Mouse (Mus musculus): Measurements from ENCODE around the gene Pkib.

Gene Pkib

DNA sequence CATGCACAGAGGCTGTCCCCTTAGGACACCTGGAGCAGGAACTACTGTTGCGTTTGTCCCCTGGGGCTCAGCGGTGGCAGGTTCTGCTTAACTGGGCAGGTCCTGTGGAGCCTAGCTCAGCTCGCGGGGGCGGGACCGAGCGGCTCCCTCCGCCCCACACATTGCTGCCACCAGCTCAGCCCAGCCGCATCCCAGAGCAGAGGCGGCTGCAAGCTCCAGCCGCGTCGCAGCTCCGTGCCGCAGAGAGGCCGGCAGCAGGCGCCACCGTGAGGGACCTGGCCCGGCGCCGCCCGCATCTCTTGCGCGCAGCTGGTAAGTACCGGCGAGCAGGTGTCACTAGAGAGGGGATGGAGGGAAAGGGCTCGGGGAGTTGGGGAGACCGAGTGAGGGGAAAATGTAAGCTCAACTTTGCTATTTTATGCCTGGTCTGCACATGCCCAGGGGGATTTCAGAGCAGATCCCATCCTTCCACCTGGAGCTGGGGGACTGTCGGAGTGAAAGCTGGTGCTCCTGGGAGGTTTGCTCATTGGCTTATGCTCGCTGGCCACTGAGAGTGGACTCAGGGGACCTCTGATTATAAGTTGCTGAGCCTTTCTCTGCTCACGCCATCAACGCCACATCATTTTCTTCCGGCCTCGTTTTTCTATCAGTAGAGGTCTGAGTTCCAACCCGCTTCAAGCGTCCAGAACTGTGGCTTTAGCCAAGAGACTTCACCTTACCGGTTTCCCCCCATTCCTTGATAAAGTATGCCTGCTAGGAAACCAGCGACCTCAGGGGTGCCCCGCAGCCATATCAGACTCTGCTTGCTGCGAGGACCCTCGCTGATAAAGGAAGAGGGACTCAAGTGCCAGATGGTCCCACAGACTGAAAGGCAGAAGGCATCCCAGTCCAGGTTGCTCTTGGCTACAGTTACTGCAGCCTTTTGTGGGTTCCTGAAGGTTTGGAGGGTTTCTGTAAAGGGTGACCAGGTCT, at the start of gene Pkib:
Gene Pkib (plus strand): TSS at position 86 of the 972 bp plus-strand sequence.
- in situ Hi-C loops (cut with MboI, MseI), result no loop called here

DNA sequence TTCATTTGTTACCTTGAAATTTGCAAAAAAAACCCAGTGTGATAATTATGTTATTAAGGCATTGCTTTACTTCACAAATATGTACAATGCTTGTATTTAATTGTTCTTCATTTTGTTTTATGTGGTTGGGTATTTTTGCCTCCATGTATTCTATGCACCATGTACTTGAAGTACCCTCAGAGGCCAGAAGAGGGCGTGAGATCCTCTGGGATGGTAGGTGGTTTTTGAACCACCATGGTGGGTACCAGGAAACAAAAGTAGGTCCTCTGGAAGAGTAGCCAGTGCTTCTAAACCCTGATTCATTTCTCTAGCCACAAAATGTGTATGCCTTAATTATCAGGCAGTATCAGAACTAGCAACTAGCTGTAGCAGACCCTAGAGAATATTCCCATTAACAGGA, 47.9 kb upstream of the Pkib start:
- in situ Hi-C loops (cut with MboI, MseI), result loop anchor here (25.0 kb wide), 1 partner anchor 253 kb away; no protein-coding TSS in a partner anchor

DNA sequence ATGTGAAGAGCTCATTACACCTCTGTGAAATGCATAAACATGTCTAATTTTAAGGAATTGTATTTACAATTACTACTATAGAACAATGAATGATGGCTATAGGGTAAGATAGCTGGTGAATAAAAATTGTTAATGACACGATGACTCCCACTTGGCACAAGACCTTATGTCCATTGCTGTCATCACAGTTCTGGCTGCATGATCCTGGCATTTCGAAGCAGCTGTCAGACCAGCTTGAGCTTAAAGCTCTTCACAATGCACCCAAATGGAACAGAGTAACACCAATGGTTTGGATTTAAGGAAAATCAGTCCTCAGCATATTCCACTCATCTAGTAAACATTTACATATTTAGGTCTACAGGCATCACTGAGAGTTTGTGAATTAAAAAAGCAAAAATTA, 37.5 kb upstream of the Pkib start:
- in situ Hi-C loops (cut with MboI, MseI), result loop anchor here (25.0 kb wide), 1 partner anchor 243 kb away; no protein-coding TSS in a partner anchor

DNA sequence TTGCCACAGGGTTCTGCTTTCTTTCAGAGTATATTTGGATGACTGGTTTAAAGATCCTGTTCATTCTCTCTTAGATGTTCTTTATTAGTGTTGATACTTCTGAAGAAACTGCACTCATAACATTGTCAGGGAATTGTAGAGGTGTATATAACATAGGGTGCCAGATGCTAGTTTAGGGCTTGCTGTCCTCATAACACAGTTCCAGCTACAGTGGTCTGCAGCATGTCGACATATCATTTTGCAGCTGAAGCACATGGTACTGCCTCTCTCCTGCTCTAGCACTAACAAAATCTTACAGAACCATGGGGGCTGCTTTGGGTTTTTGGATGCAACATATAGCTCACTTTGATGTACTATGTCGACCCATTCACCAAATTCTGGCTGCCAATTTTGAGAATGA, 34.6 kb upstream of the Pkib start:
- in situ Hi-C loops (cut with MboI, MseI), result loop anchor here (25.0 kb wide), 1 partner anchor 240 kb away; no protein-coding TSS in a partner anchor

DNA sequence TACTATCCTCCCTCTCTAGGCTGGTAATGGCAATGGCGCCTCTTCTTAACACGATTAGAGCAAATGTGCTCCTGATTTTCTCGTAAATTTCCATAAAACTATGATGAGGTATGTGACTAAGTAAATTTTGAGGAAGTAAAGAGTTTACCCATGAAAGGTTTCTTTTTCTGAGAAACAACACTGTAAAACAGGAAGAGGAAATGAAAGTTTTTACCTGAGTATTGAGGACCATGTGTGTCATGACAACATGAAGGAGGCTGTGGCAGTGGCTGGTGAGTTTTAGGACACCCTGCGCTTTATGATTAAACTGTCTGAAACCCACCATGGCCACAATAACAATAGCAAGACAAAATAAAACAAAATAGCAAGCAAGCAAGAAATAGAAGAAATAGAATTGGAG, 28.8 kb upstream of the Pkib start:
- in situ Hi-C loops (cut with MboI, MseI), result no loop called here

DNA sequence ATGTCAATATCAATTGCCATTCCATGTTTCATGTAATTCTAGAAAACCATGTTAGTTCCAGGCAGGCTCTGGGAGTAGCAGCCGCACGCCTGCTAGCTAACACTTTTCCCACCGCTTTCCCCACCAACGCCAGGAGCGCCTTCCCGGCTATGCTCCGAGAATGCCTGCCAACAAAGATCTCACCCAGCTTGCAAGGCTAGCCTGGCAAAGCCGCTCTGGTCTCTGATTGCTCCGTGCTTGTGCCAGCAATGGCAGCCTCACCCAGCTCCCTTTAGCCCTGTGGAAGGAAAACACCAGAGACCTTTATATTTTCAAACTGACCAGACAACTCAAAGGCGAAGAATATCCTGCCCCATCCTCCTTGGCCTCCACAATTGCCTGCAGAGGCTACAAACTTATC, 8.5 kb upstream of the Pkib start:
- in situ Hi-C loops (cut with MboI, MseI), result no loop called here

DNA sequence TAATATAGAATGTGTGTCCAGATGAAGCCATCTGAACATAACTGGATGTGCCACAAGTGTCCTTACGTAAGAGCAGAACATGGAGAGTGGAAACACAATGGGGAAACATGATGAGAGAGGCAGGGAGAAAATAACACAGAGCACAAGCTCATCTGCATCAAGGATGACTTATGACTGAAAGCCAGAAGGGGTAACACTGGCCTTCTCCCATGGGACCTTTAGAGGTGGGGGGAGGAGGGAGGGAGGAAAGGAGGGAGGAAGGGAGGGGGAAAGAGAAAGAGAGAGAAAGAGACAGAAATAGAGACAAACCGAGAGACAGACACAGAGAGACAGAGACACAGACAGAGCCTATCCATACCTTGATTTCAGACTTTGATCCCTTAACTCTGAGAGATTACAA, 4.0 kb upstream of the Pkib start:
- in situ Hi-C loops (cut with MboI, MseI), result no loop called here

DNA sequence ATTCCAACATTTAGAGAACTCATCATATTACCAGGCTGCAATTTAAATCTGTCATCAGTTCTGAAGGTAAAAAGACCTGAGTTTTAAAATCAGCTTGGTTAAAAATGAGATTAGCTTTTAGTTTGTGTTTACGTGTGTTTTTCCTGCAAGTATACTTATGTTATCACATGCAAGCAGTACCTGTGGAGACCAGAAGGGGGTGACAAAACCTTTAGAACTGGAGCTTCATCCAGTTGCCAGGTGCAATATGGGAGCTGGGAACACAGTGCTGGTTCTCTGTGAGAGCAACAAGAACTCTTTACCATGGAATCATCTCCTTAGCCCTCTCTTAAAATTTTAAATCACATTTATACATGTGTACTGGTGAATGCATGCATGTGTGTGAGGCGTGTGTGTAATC, 1.2 kb upstream of the Pkib start:
- in situ Hi-C loops (cut with MboI, MseI), result no loop called here

DNA sequence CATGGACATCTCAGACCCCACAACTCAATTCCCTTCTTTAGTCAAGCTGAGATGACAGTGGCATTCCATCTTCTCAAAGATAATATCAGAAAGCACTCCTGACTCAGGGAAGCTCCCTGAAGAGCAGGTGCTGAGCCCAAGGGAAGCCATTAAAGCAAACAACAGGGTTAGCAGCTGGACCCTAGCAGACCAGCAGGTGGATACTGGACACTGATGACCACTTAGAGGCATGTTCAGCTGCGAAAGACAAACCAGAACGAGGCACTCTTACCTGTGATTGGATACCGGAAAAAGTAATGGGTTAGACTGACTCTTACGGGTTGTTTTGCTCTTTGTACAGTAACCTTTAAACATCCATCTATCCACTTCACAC, 1.1 kb downstream of the Pkib start:
- in situ Hi-C loops (cut with MboI, MseI), result no loop called here

DNA sequence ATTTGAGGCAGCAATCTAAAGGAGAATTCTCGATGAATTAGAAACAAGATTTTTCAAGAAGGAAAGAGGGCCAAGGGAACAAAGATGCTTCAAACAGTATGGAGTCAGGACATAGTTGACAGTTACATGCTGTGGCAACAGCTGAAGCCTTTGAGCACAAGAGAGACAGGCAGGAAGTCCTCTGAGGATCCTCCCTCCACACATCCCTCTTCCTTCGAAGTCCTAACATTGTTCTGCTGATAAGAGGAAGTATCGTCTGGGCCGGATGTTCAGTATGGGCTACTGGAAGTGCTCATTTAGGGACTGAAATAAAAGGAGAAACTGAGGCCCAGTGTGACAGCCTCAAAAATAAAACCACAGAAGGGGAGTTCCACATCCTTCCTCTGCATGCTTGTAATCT, 5.2 kb downstream of the Pkib start:
- in situ Hi-C loops (cut with MboI, MseI), result no loop called here

DNA sequence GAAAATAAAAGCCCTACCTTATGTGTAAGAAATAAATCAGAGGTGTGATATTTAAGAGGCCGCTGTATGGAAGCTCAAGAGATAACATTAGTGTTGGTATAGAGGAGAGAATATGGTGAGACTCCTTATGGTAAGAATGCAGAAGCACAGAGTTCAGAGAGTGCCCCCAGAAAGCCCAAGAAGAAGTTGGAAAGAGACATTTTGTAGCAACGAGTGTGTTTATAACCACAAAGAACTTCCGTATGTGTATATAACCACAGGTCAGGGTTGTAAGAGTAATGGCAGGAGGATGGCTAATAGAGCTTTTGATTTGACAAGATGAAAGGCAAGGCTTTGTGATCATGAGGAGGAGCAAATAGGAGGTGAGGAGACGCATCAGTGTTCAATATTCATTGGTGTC, 6.5 kb downstream of the Pkib start:
- in situ Hi-C loops (cut with MboI, MseI), result no loop called here

DNA sequence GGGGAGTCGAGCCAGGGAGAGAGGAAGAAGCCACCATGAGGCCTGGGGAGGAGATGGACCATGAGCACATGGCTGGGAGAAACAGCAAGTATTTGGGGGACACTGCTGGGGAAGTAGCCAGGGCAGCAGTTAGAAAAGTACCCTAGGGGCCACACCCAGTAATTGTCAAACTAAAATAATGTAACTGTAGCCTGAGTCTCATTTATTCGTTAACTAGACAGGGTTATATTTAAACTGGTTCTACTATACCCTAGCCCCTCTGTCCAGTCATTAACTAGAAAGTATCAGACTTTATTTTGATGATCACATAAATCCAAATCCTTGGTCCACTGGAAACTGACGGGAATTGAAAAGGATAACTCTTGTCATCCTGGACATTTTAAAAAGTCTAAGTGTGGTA, 7.8 kb downstream of the Pkib start:
- in situ Hi-C loops (cut with MboI, MseI), result no loop called here

DNA sequence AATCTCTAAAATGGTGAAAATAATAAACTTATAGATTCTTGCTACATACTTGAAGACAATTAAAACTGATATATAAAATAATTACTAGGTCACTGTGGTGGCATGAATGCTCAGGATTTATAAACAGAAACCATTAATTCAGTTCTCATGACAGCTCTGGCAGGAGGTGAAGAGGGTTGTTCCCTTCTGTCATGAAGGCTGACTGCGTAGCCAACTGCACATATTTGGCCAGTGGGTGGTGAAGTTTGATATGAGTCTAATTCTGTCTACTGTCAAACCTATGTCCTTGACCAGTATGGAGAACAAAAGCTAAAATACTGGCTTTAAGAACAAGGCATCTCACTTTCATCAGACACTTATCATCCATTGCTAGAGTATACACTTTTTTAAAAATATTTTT, 21.5 kb downstream of the Pkib start:
- in situ Hi-C loops (cut with MboI, MseI), result no loop called here

DNA sequence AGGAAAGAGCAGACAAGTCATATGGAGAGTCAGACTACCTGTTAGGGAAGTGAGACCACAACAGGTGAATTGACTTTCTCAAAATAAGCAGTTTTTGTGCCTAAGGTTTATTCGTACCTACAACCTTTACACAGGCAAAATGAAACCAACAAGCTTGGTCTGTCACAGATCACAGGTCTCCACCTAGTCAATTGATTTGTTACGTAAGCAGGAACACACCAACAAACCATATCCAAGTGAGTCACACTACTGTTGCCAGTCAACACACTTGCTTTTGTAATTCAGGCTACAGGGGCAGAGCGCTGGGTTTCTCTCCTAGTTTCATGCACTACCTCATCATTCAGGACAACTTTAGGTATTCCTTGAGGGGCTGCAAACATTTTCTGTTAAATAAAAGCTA, 28.7 kb downstream of the Pkib start:
- in situ Hi-C loops (cut with MboI, MseI), result no loop called here

DNA sequence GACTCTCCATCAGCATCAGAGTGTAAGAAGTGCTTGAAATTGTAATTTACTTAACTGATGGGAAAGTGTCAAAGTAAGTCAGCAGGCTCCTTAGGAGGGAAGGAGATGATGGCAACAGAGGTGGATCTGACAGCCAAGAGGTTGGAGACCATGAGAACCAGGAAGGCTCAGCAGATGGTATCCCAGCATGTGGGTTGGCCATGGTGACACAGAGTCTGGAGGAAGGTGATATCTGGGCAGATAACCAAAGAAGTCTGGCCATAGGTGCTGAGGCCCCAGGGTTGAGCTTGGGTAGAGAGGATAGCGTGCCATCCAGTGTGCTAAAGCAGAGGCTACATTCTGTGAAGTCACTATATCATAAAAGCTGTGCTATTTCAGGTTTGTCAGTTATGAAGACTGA, 32.0 kb downstream of the Pkib start:
- in situ Hi-C loops (cut with MboI, MseI), result no loop called here

DNA sequence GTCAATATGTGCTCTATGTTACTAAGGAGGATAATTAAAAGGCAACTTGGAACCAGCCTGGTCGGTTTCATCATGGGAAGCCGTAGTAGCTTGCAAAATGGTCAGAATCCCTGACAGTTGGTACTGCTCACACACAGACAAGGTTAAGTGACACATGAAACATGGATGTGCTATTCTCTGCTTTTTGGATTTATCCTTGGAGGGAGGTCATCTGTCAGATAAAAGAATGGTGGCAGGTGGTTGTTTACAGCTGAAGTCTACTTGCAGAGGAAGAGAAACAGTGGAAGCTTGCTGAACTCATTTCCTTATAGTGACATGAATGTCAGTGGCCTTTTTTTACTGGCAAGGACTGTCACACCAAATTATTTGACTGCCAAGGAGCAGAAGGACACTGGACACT, 32.5 kb downstream of the Pkib start:
- in situ Hi-C loops (cut with MboI, MseI), result no loop called here

DNA sequence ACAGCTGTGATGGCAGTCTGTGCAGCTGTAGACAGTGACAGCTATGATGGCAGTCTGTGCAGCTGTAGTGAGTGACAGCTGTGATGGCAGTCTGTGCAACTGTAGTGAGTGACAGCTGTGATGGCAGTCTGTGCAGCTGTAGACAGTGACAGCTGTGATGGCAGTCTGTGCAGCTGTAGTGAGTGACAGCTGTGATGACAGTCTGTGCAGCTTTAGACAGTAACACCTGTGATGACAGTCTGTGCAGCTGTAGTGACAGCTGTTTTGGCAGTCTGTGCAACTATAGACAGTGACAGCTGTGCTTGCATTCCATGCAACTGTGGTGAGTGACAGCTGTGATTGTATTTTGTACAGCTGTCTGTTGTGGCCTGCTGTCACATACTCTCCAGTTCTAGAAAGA, 44.0 kb downstream of the Pkib start:
- in situ Hi-C loops (cut with MboI, MseI), result no loop called here

DNA sequence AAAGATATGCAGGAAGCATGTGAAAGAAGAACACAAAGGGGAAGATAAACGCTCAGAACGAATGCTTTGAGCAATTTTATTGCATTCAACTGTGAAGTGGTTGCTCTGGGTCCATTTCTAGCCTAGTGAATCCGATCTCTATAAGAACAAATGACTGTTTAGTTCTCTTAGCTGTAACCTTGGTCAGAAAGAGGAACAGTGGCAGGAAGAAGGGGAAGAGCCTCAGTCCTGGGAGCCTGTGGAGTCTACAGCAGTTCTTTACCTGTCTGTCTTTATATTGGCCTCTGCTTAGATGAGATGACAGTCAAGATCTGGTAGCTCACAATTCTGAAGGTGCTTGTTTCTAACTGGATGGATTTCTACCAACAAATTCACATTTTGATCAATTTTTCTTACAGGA, 56.2 kb downstream of the Pkib start:
- in situ Hi-C loops (cut with MboI, MseI), result no loop called here

DNA sequence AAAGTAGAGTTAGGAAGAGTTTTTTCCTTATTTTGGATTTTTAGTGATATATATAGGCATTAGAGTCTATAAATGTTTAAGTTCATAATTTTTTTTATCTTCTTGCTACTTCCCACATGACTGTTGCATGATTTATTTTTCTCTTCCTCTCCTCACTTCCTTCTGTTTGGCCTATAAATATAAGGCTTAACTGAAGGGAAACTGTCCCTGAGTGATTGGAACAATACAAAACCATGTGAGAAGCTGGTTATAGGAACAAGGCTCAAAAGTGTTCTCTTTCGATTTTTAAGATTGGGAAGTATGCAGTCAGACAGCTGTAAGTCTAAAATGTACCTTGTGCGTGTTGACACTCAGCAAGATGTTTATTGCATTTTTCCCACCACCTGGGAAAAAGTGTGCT, 58.4 kb downstream of the Pkib start:
- in situ Hi-C loops (cut with MboI, MseI), result no loop called here

DNA sequence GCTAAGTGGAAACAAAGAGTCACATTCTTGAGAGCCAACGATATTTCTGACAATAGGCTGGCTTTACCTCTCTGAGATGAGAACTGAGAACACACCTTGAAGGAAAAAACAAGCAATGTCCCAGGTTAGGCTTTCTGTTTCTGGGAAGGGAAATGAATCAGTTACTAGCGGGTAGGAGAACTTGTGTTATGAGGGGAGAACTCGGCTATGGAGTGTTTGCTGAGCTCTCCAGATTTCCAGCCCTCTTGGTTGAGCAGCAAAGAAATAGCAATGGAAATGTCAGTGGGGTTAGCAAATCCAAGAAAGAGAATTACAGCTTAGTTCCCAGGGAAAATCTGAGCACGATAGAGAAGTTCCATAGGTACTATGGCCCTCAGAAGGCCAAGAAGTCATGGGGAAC, 70.5 kb downstream of the Pkib start:
- in situ Hi-C loops (cut with MboI, MseI), result no loop called here

DNA sequence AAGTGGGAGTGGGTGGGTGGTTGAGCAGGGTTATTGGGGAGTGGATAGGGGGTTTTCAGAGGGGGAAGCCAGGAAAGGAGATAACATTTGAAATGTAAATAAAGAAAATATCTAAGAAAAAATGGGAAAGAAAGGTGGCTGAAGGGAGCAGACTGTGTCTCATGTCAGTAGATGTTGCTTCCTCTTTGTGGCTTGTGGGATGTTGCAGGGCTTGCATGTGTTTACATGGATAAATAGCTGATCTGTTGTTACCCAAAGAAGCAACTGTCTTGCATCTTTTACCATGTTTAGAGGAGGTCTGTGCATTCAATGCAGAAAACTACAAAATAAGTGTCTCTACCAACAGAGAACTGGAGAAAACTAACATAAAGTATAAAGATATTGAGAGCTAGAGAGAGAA, 89.3 kb downstream of the Pkib start:
- in situ Hi-C loops (cut with MboI, MseI), result loop anchor here (10.0 kb wide), 1 partner anchor 246 kb away; no protein-coding TSS in a partner anchor

DNA sequence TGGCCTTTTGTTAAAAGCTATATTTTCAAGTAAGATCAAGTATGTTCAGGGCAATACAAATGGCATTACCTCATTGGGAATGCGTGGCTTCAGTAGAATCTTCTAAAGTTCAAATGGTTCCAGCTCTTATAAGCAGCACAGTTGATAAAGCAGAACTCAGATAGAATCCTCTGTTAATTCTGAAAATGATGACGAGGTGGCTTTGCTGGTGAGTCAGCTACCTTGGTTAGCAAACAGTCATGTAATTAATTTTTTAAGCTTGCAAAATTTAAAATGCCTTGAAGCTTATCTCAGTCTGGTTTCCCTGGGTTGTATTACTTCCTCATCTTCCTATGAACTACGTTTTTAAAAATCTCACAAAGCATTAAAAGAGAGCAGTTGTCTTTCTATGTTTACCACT, 90.6 kb downstream of the Pkib start:
- in situ Hi-C loops (cut with MboI, MseI), result loop anchor here (10.0 kb wide), 1 partner anchor 248 kb away; no protein-coding TSS in a partner anchor

DNA sequence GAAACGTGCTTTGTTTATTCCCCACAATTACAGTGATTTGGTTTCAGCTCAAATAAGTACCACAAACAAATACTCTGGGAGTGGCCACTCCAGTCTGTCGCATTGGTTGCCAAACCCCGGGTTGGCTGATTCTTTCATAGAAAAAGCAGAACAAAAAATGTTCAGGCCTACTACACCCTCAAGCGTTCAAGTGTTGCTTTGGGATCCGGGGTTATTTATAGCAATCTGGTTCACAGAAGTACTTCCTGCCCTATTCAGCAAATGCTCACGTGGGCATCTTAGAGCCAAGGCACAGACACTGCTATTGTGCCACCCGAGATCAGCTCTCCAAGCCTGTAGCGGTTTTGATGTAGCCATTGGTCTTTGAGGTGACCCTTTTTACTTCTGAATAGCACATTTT, 95.9 kb downstream of the Pkib start:
- in situ Hi-C loops (cut with MboI, MseI), result loop anchor here (10.0 kb wide), 1 partner anchor 253 kb away; no protein-coding TSS in a partner anchor

All from T-helper 2 cell (primary cell).